Comparison of ENCODE assay signal across 20 mouse cellular contexts in genomic region chr17:45077921-45078640, GRCm38 (mm10).
DNase-seq lines count a peak whose midpoint lies in the region; ATAC-seq and TF ChIP-seq lines count a peak whose summit lies in the region.
"Had no signal": no experiment of that assay in that cellular context is flagged by ENCODE, and none has a peak within 500 bp of the region (broad histone marks: within the 10 kb centered on the region; RNA-seq: fewer than 3 reads in every experiment).

No protein-coding gene starts in this region.

- no peak overlapping the region for H3K27ac ChIP-seq in forebrain, embryonic 15.5 days (replicated peaks)
- H3K27ac ChIP-seq in forebrain, embryonic 11.5 days (ENCODE audit: low read depth, low read length): no peak overlapping the region
- 0 out of 2 replicates have a peak overlapping the region, but pooled peaks have one; percentile 19 for H3K27ac ChIP-seq in limb, embryonic 12.5 days
- no peak overlapping the region for H3K27ac ChIP-seq in limb, embryonic 10.5 days
- H3K27ac ChIP-seq in stomach, embryonic 16.5 days (ENCODE audit: low read length): no peak overlapping the region
- no peak overlapping the region for H3K27ac ChIP-seq in stomach, postnatal 0 days (replicated peaks)
- H3K27ac ChIP-seq: hindbrain, embryonic 10.5 days had no signal

- H3K36me3 ChIP-seq in forebrain, embryonic 15.5 days: no peaks in the 10 kb centered on the region
- no peaks in the 10 kb centered on the region for H3K36me3 ChIP-seq in forebrain, embryonic 11.5 days (ENCODE audit: control insufficient read depth, insufficient read depth, low read length)
- H3K36me3 ChIP-seq in limb, embryonic 12.5 days: no peaks in the 10 kb centered on the region
- H3K36me3 ChIP-seq in limb, embryonic 10.5 days: no peaks in the 10 kb centered on the region
- no peaks in the 10 kb centered on the region for H3K36me3 ChIP-seq in stomach, embryonic 16.5 days (ENCODE audit: control insufficient read depth, insufficient read depth, low read length)
- no peaks in the 10 kb centered on the region for H3K36me3 ChIP-seq in stomach, postnatal 0 days (ENCODE audit: control insufficient read depth, insufficient read depth, low read length)
- H3K36me3 ChIP-seq: hindbrain, embryonic 10.5 days had no signal

- no peak for TF ChIP-seq EP300 in stomach, postnatal 0 days (optimal IDR thresholded peaks at IDR 0.05)

- no peak for DNase-seq in forebrain, embryonic 11.5 days (ENCODE audit: low spot score)
- DNase-seq in limb, embryonic 10.5 days (ENCODE audit: low spot score): no peak
- no peak for DNase-seq in stomach, postnatal 0 days (ENCODE audit: low spot score)
- no peak for DNase-seq in spleen, postnatal 4 days (ENCODE audit: low spot score in 2 of 2)
- no peak for DNase-seq in thymus, postnatal 4 days
- DNase-seq: adrenal gland, postnatal 36 days; cerebellum, postnatal 10 days; embryo, embryonic 11 days; kidney, postnatal 10 days; right cerebral cortex, postnatal 4 days; thymus, adult 2 months had no signal

- WGBS in forebrain, embryonic 15.5 days: 51% methylated on average over 14 of the region's 14 CpGs
- 74% methylated on average over 14 of the region's 14 CpGs for WGBS in forebrain, embryonic 11.5 days
- WGBS in limb, embryonic 12.5 days: 66% methylated on average over 14 of the region's 14 CpGs
- 78% methylated on average over 14 of the region's 14 CpGs for WGBS in limb, embryonic 10.5 days
- WGBS in stomach, embryonic 16.5 days: 47% methylated on average over 14 of the region's 14 CpGs
- 45% methylated on average over 14 of the region's 14 CpGs for WGBS in stomach, postnatal 0 days

- H3K27me3 ChIP-seq in forebrain, embryonic 15.5 days: no peaks in the 10 kb centered on the region
- H3K27me3 ChIP-seq in forebrain, embryonic 11.5 days (ENCODE audit: control insufficient read depth, insufficient read depth, low read length): no peaks in the 10 kb centered on the region
- peaks cover 29% of the 10 kb centered on the region for H3K27me3 ChIP-seq in limb, embryonic 12.5 days
- H3K27me3 ChIP-seq in limb, embryonic 10.5 days (ENCODE audit: low read depth, poor library complexity, severe bottlenecking): peaks cover 40% of the 10 kb centered on the region
- H3K27me3 ChIP-seq in stomach, embryonic 16.5 days (ENCODE audit: control insufficient read depth, insufficient read depth, low read length): no peaks in the 10 kb centered on the region
- H3K27me3 ChIP-seq in stomach, postnatal 0 days (ENCODE audit: control insufficient read depth, insufficient read depth, low read length): no peaks in the 10 kb centered on the region
- H3K27me3 ChIP-seq: CH12.LX had no signal

- H3K9me3 ChIP-seq in forebrain, embryonic 15.5 days: no peaks in the 10 kb centered on the region
- H3K9me3 ChIP-seq in forebrain, embryonic 11.5 days (ENCODE audit: control insufficient read depth, low read length): no peaks in the 10 kb centered on the region
- H3K9me3 ChIP-seq in limb, embryonic 12.5 days: no peaks in the 10 kb centered on the region
- H3K9me3 ChIP-seq in limb, embryonic 10.5 days (replicated peaks): no peaks in the 10 kb centered on the region
- no peaks in the 10 kb centered on the region for H3K9me3 ChIP-seq in stomach, embryonic 16.5 days (replicated peaks; ENCODE audit: control insufficient read depth, low read length)
- no peaks in the 10 kb centered on the region for H3K9me3 ChIP-seq in stomach, postnatal 0 days (ENCODE audit: control insufficient read depth, low read length)
- H3K9me3 ChIP-seq: hindbrain, embryonic 10.5 days had no signal

- H3K4me2 ChIP-seq in forebrain, embryonic 15.5 days (replicated peaks): no peak overlapping the region
- H3K4me2 ChIP-seq in forebrain, embryonic 11.5 days (ENCODE audit: low read depth, low read length, severe bottlenecking): no peak overlapping the region
- no peak overlapping the region for H3K4me2 ChIP-seq in limb, embryonic 12.5 days
- H3K4me2 ChIP-seq in stomach, embryonic 16.5 days (ENCODE audit: low read depth, low read length): peak overlapping the region; percentile 1; the same call in 1 of the 2 replicates
- no peak overlapping the region for H3K4me2 ChIP-seq in stomach, postnatal 0 days (replicated peaks; ENCODE audit: low read depth)
- H3K4me2 ChIP-seq: liver, embryonic 11.5 days had no signal

- 0 out of 2 replicates have a peak, but pooled peaks cover 3% of the 10 kb centered on the region for H3K4me1 ChIP-seq in forebrain, embryonic 15.5 days
- H3K4me1 ChIP-seq in forebrain, embryonic 11.5 days (replicated peaks; ENCODE audit: control insufficient read depth, insufficient read depth, low read length): no peaks in the 10 kb centered on the region
- H3K4me1 ChIP-seq in limb, embryonic 12.5 days (replicated peaks): peaks cover 36% of the 10 kb centered on the region
- peaks cover 37% of the 10 kb centered on the region for H3K4me1 ChIP-seq in limb, embryonic 10.5 days
- H3K4me1 ChIP-seq in stomach, embryonic 16.5 days (ENCODE audit: control insufficient read depth, insufficient read depth, low read length): 0 out of 2 replicates have a peak, but pooled peaks cover 5% of the 10 kb centered on the region
- no peaks in the 10 kb centered on the region; the same call in 1 of the 2 replicates for H3K4me1 ChIP-seq in stomach, postnatal 0 days (replicated peaks; ENCODE audit: control insufficient read depth, insufficient read depth)
- H3K4me1 ChIP-seq: hindbrain, embryonic 10.5 days had no signal

- no peak overlapping the region for H3K4me3 ChIP-seq in forebrain, embryonic 15.5 days
- no peak overlapping the region for H3K4me3 ChIP-seq in forebrain, embryonic 11.5 days (ENCODE audit: low read depth, low read length)
- no peak overlapping the region for H3K4me3 ChIP-seq in limb, embryonic 12.5 days (replicated peaks)
- H3K4me3 ChIP-seq in limb, embryonic 10.5 days: no peak overlapping the region
- no peak overlapping the region for H3K4me3 ChIP-seq in stomach, embryonic 16.5 days (replicated peaks; ENCODE audit: low read length)
- H3K4me3 ChIP-seq in stomach, postnatal 0 days (ENCODE audit: low read depth, low read length): no peak overlapping the region
- H3K4me3 ChIP-seq: hindbrain, embryonic 10.5 days had no signal

- no peak overlapping the region for H3K9ac ChIP-seq in forebrain, embryonic 15.5 days (replicated peaks)
- no peak overlapping the region for H3K9ac ChIP-seq in forebrain, embryonic 11.5 days (ENCODE audit: low read length)
- no peak overlapping the region for H3K9ac ChIP-seq in limb, embryonic 12.5 days (replicated peaks)
- no peak overlapping the region for H3K9ac ChIP-seq in stomach, embryonic 16.5 days (ENCODE audit: low read length)
- H3K9ac ChIP-seq in stomach, postnatal 0 days (ENCODE audit: low read length): no peak overlapping the region

- ATAC-seq in forebrain, embryonic 15.5 days (replicated peaks): 0 out of 2 replicates have a peak, but pooled peaks have one; percentile 48
- no peak for ATAC-seq in forebrain, embryonic 11.5 days (replicated peaks; ENCODE audit: low FRiP score)
- ATAC-seq in limb, embryonic 12.5 days (ENCODE audit: insufficient number of reproducible peaks, insufficient read depth, low FRiP score, low TSS enrichment, low read depth): no peak
- no peak for ATAC-seq in stomach, embryonic 16.5 days (ENCODE audit: insufficient read depth, low FRiP score)
- no peak for ATAC-seq in stomach, postnatal 0 days (ENCODE audit: low FRiP score, low TSS enrichment)
- ATAC-seq: activated CD4-positive, CD25-positive, alpha-beta regulatory T cell, adult 4 months; intestine, postnatal 0 days; lung, postnatal 0 days had no signal

- TF ChIP-seq CTCF in stomach, postnatal 0 days (IDR thresholded peaks at IDR 0.05; ENCODE audit: low read depth): no peak
